Mouse (Mus musculus) activated CD4-positive, CD25-positive, alpha-beta regulatory T cell (primary cell): ENCODE data around the gene Cycs. TPM values are rescaled to one million over a fixed set of nuclear protein-coding genes. Genes with fewer than 3 reads are reported as not detected.

Experiments
- polyA plus RNA-seq, 2 experiments: library from polyadenylated mRNA; unstranded; fragments of 100-300 nt; shearing (Covaris generic); gene quantifications; one replicate each; pipeline ENCODE4 v1.2.1; 2017

The Cycs gene
- polyA plus RNA-seq, result 10 to 100 TPM; 23.8 to 29.6 TPM

GRCm38 (mm10) chr6:50566141-50566996 lies at the start of gene Cycs:
TSS of gene Cycs (minus strand) at chr6:50566538.

GRCm38 (mm10) chr6:50596301-50597211 lies 30.2 kb upstream of the Cycs start, which contains the start of gene 4921507P07Rik:
TSS of gene 4921507P07Rik (minus strand) at chr6:50596632.

Other genes with a start within 250 kb of the Cycs start
- 10 to 100 TPM; 20.6 to 93.7 TPM for gene Osbpl3, start 110.3 kb downstream of the Cycs start, polyA plus RNA-seq
- gene 4921507P07Rik, start 30.1 kb upstream of the Cycs start, polyA plus RNA-seq, result under 1 TPM in 1 of 2 experiments, not detected in 1; 0.45 TPM
- not detected for gene Npvf, start 87.9 kb upstream of the Cycs start, polyA plus RNA-seq